34 mouse cellular contexts compared by ENCODE assay signal in the genomic region with DNA sequence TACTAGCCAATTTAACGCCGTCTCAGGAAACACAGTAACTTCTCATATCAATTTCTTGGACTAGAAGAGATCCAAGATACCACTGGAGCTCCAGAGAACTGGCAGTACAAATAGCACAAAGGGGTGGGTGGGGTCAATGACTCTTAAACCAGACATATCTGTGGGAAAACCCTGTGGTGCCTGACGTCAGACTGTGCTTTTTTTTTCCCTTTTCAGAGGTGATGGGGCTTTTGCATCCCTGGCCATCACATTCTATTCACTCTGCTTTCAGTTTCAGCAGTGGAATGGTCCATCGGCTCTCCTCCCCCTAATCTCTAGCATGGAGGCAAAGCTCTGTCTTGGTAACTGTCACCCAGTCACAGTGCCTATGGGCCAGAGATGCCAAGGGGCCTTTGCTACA.
"Had no signal": no experiment of that assay in that cellular context is flagged by ENCODE, and none has a peak within 500 bp of the region (broad histone marks: within the 10 kb centered on the region; RNA-seq: fewer than 3 reads in every experiment).

No protein-coding gene starts in this region.

- H3K9ac ChIP-seq: heart, embryonic 12.5 days; heart, embryonic 13.5 days; heart, embryonic 15.5 days; hindbrain, embryonic 12.5 days; hindbrain, embryonic 13.5 days; hindbrain, embryonic 14.5 days; hindbrain, embryonic 15.5 days; intestine, embryonic 15.5 days; kidney, embryonic 15.5 days had no signal

- ATAC-seq: hindbrain, embryonic 16.5 days; hindbrain, postnatal 0 days; inflammation-experienced regulatory T-cells, adult 6 months; intestine, embryonic 15.5 days; intestine, embryonic 16.5 days; intestine, postnatal 0 days had no signal

- H3K4me3 ChIP-seq: heart, embryonic 10.5 days; heart, embryonic 12.5 days; heart, embryonic 13.5 days; heart, embryonic 15.5 days; hindbrain, embryonic 10.5 days; hindbrain, embryonic 12.5 days; hindbrain, embryonic 13.5 days; hindbrain, embryonic 15.5 days; intestine, embryonic 15.5 days; kidney, embryonic 15.5 days; layer of hippocampus, adult 2 months had no signal

- H3K36me3 ChIP-seq: heart, embryonic 10.5 days; heart, embryonic 12.5 days; heart, embryonic 13.5 days; heart, embryonic 15.5 days; hindbrain, embryonic 10.5 days; hindbrain, embryonic 12.5 days; hindbrain, embryonic 15.5 days; intestine, embryonic 15.5 days; kidney, embryonic 15.5 days had no signal

- H3K9me3 ChIP-seq: heart, embryonic 10.5 days; heart, embryonic 12.5 days; heart, embryonic 13.5 days; heart, embryonic 15.5 days; hindbrain, embryonic 10.5 days; hindbrain, embryonic 12.5 days; hindbrain, embryonic 13.5 days; hindbrain, embryonic 15.5 days; intestine, embryonic 15.5 days; kidney, embryonic 15.5 days had no signal

- H3K27me3 ChIP-seq: hindbrain, embryonic 15.5 days; intestine, embryonic 15.5 days had no signal

- H3K27ac ChIP-seq: heart, embryonic 10.5 days; heart, embryonic 13.5 days; heart, embryonic 15.5 days; hindbrain, embryonic 10.5 days; hindbrain, embryonic 12.5 days; hindbrain, embryonic 13.5 days; hindbrain, embryonic 14.5 days; hindbrain, embryonic 15.5 days; hindbrain, postnatal 0 days; intestine, embryonic 15.5 days; kidney, embryonic 15.5 days; kidney, postnatal 0 days; layer of hippocampus, adult 2 months had no signal

- H3K4me1 ChIP-seq: heart, embryonic 10.5 days; heart, embryonic 12.5 days; heart, embryonic 13.5 days; heart, embryonic 15.5 days; hindbrain, embryonic 10.5 days; hindbrain, embryonic 12.5 days; hindbrain, embryonic 13.5 days; hindbrain, embryonic 15.5 days; intestine, embryonic 15.5 days; kidney, embryonic 15.5 days had no signal

- H3K4me2 ChIP-seq: heart, embryonic 11.5 days; heart, embryonic 12.5 days; heart, embryonic 13.5 days; heart, embryonic 15.5 days; hindbrain, embryonic 12.5 days; hindbrain, embryonic 13.5 days; hindbrain, embryonic 14.5 days; hindbrain, embryonic 15.5 days; intestine, embryonic 15.5 days; kidney, embryonic 15.5 days had no signal

- DNase-seq: heart, postnatal 10 days; heart, postnatal 14 days; heart, postnatal 36 days; heart, postnatal 4 days; kidney, adult 11 months; kidney, adult 18-20 months; kidney, adult 2 months; kidney, adult 8-10 months; kidney, adult 9 months; kidney, postnatal 10 days; kidney, postnatal 25 days; kidney, postnatal 36 days; kidney, postnatal 4 days; layer of hippocampus, adult 9-11 months; layer of hippocampus, postnatal 36 days had no signal
